Mouse (Mus musculus): Measurements from ENCODE around the gene Grip1.

DNA sequence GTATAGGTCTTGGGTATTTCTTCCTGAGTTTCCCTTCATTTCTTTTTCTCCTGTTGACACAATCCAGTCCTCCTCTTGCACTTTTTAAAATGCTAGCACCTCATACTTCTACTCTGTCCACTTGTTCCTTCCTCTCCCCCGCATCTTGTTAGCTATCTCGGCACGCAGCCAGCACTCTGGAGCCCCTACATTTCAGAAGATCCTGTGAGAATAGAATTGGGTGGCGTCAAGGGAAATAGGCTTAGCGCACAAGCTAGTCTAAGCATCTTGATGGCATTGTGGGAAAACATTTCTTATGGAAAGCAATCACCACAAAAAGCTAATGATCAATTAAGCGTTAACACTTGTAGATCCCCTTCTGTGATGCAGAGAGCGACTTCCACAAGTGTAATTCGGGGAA is 512.7 kb downstream of the Grip1 start:
- TF ChIP-seq EP300 (optimal IDR thresholded peaks at IDR 0.05): no peak
- no peak for TF ChIP-seq CTCF (IDR thresholded peaks at IDR 0.05; ENCODE audit: low read depth)

All from stomach, postnatal 0 days (tissue).